Mouse (Mus musculus) lung, postnatal 0 days (tissue): ENCODE data around the gene Pptc7. TPM values are rescaled to one million over a fixed set of nuclear protein-coding genes. Genes with fewer than 3 reads are reported as not detected.

Source experiments
- ATAC-seq: fragments of 200-750 bp; cut with Nextera tagmentation; 2 replicates; pipeline ENCODE4 v1.8.0; 2017; ENCODE audit warnings: moderate library complexity
- DNase-seq: peaks from one replicate; pipeline ENCODE4 v3.0.0-alpha.2; 2016; ENCODE audit warnings: low spot score
- H3K27ac ChIP-seq: fragments of 300-500 bp; sonication (generic); 2 replicates; pipeline ENCODE4 v1.5.1; 2014; ENCODE audit warnings: antibody characterized with exemption, mild to moderate bottlenecking, low read length, mixed read lengths
- H3K27me3 ChIP-seq: fragments of 300-500 bp; sonication (generic); replicated peaks from 2 replicates; pipeline ENCODE4 v1.6.1; 2014; ENCODE audit warnings: low read length, mixed read lengths; ENCODE audit not compliant: insufficient read depth
- H3K36me3 ChIP-seq: fragments of 300-500 bp; sonication (generic); 2 replicates; pipeline ENCODE4 v1.6.1; 2014; ENCODE audit warnings: low read length, mixed read lengths; ENCODE audit not compliant: insufficient read depth
- H3K4me1 ChIP-seq: fragments of 300-500 bp; sonication (generic); 2 replicates; pipeline ENCODE4 v1.6.1; 2014; ENCODE audit warnings: antibody characterized with exemption, low read depth, low read length, mixed read lengths; ENCODE audit not compliant: insufficient read depth
- H3K4me2 ChIP-seq: fragments of 300-500 bp; sonication (generic); replicated peaks from 2 replicates; pipeline ENCODE4 v1.6.1; 2014; ENCODE audit warnings: low read depth, mild to moderate bottlenecking, low read length, moderate library complexity, mixed read lengths
- H3K4me3 ChIP-seq: fragments of 300-500 bp; sonication (generic); 2 replicates; pipeline ENCODE4 v1.5.1; 2014; ENCODE audit warnings: low read depth, low read length
- H3K9ac ChIP-seq: fragments of 300-500 bp; sonication (generic); replicated peaks from 2 replicates; pipeline ENCODE4 v1.6.1; 2014; ENCODE audit warnings: low read depth, mild to moderate bottlenecking
- H3K9me3 ChIP-seq: fragments of 300-500 bp; sonication (generic); 2 replicates; pipeline ENCODE4 v1.6.1; 2016; ENCODE audit warnings: low read length, mixed read lengths
- CTCF ChIP-seq: IDR thresholded peaks from 2 replicates; pipeline ENCODE4 v1.5.1; 2016; ENCODE audit warnings: antibody characterized with exemption, mild to moderate bottlenecking
- EP300 ChIP-seq: IDR thresholded peaks from 2 replicates; pipeline ENCODE4 v1.6.1; 2016; ENCODE audit warnings: antibody characterized with exemption, mild to moderate bottlenecking, control low read depth
- WGBS: fragments of 180-500 bp; shearing (Covaris S2); extraction: QIAGEN DNeasy Blood & Tissue Kit; methylation state at CpG from one replicate; pipeline ENCODE4 v1.1.7; 2014; 5-methylcytosine and 5-hydroxymethylcytosine counted together
- polyA plus RNA-seq: library from polyadenylated mRNA; unstranded; fragments of >200 nt; fragmentation: Nextera tagmentation; extraction: Ambion mirVana; gene quantifications from 2 replicates; pipeline ENCODE4 v1.2.1, GENCODE M21; 2015

Pptc7 gene
- polyA plus RNA-seq = 12.2 and 12.7 TPM in 2 replicates

GRCm38 (mm10) chr5:122284183-122285028 is at the start of gene Pptc7:
Pptc7 (plus strand) TSS chr5:122284365.
- Histone ChIP-seq H3K9ac (peak within 1 kb of the TSS; percentile 89), H3K36me3 (no peaks in the 10 kb centered on the region), H3K4me1 (peaks cover 25% of the 10 kb centered on the region; the same call in 1 of the 2 replicates), H3K27ac (peak within 1 kb of the TSS; percentile 82), H3K27me3 (no peaks in the 10 kb centered on the region), H3K9me3 (no peaks in the 10 kb centered on the region), H3K4me3 (peak within 1 kb of the TSS; percentile 97), H3K4me2 (peak within 1 kb of the TSS; percentile 95)
- under 1% methylated on average over 76 of the region's 114 CpGs for WGBS
- peak; percentile 88 for ATAC-seq
- TF ChIP-seq EP300 (no peak), CTCF (no peak)
- peak; percentile 96 for DNase-seq

- H3K27ac ChIP-seq = no peak overlapping the region
- H3K36me3 ChIP-seq = no peaks in the 10 kb centered on the region
- no peak overlapping the region for H3K9ac ChIP-seq
- DNase-seq = peak; percentile 32
- H3K4me3 ChIP-seq = no peak overlapping the region
- TF ChIP-seq EP300 = no peak
- TF ChIP-seq CTCF = no peak
- no peak overlapping the region for H3K4me2 ChIP-seq
- no peak for ATAC-seq
- no peaks in the 10 kb centered on the region for H3K27me3 ChIP-seq
- H3K9me3 ChIP-seq = no peaks in the 10 kb centered on the region
- 43% methylated on average over 9 of the region's 9 CpGs for WGBS
- H3K4me1 ChIP-seq = 0 out of 2 replicates have a peak, but pooled peaks cover 5% of the 10 kb centered on the region
Measured at GRCm38 (mm10) chr5:122235196-122235836, 48.8 kb upstream of the Pptc7 start.

GRCm38 (mm10) chr5:122237200-122237599 is 47.0 kb upstream of the Pptc7 start:
- ATAC-seq (no peak), DNase-seq (no peak)
- H3K36me3 ChIP-seq = no peaks in the 10 kb centered on the region
- no peak overlapping the region for H3K4me3 ChIP-seq
- no peak overlapping the region for H3K9ac ChIP-seq
- TF ChIP-seq CTCF (no peak), EP300 (no peak)
- H3K27me3 ChIP-seq = no peaks in the 10 kb centered on the region
- H3K9me3 ChIP-seq = no peaks in the 10 kb centered on the region
- no peak overlapping the region for H3K4me2 ChIP-seq
- WGBS = 78% methylated on average over 5 of the region's 5 CpGs
- H3K27ac ChIP-seq = no peak overlapping the region
- 0 out of 2 replicates have a peak, but pooled peaks cover 5% of the 10 kb centered on the region for H3K4me1 ChIP-seq

GRCm38 (mm10) chr5:122239618-122240017 is 44.5 kb upstream of the Pptc7 start:
- TF ChIP-seq CTCF (no peak), EP300 (no peak)
- Histone ChIP-seq H3K4me2 (no peak overlapping the region), H3K9me3 (no peaks in the 10 kb centered on the region), H3K27ac (no peak overlapping the region), H3K27me3 (no peaks in the 10 kb centered on the region), H3K36me3 (no peaks in the 10 kb centered on the region), H3K4me3 (no peak overlapping the region), H3K9ac (no peak overlapping the region), H3K4me1 (no peaks in the 10 kb centered on the region)
- DNase-seq (no peak), ATAC-seq (no peak)
- 73% methylated on average over 7 of the region's 7 CpGs for WGBS

- H3K36me3 ChIP-seq = no peaks in the 10 kb centered on the region
- no peaks in the 10 kb centered on the region for H3K27me3 ChIP-seq
- TF ChIP-seq EP300 (no peak), CTCF (no peak)
- H3K9ac ChIP-seq = no peak overlapping the region
- DNase-seq = no peak
- H3K4me3 ChIP-seq = no peak overlapping the region
- no peaks in the 10 kb centered on the region for H3K9me3 ChIP-seq
- H3K4me2 ChIP-seq = no peak overlapping the region
- no peaks in the 10 kb centered on the region for H3K4me1 ChIP-seq
- 88% methylated on average over 11 of the region's 11 CpGs for WGBS
- H3K27ac ChIP-seq = no peak overlapping the region
- no peak for ATAC-seq
Measured at GRCm38 (mm10) chr5:122240521-122240920, 43.6 kb upstream of the Pptc7 start.

GRCm38 (mm10) chr5:122240989-122241388 is 43.2 kb upstream of the Pptc7 start:
- ATAC-seq = no peak

More at GRCm38 (mm10) chr5:122240989-122241388, 43.2 kb upstream of the Pptc7 start:
- Histone ChIP-seq H3K9me3 (no peaks in the 10 kb centered on the region), H3K9ac (no peak overlapping the region), H3K4me2 (no peak overlapping the region), H3K36me3 (no peaks in the 10 kb centered on the region), H3K4me1 (no peaks in the 10 kb centered on the region), H3K27me3 (no peaks in the 10 kb centered on the region), H3K4me3 (no peak overlapping the region), H3K27ac (no peak overlapping the region)
- no peak for DNase-seq
- TF ChIP-seq CTCF = no peak
- TF ChIP-seq EP300 = no peak
- 70% methylated on average over 1 of the region's 1 CpGs for WGBS
